Mouse (Mus musculus) CH12.LX (cell line): ENCODE results near the gene Gp9. TPM values are rescaled to one million over a fixed set of nuclear protein-coding genes. Genes with fewer than 3 reads are reported as not detected.

ENCODE experiments used
- DNase-seq: peaks from one replicate; pipeline ENCODE4 v3.0.0-alpha.2; 2013; ENCODE audit errors: extremely low read depth
- H3K27ac ChIP-seq: 2 replicates; pipeline ENCODE4 v1.5.1; 2012; ENCODE audit warnings: low read depth, mild to moderate bottlenecking, control low read depth, moderate library complexity; ENCODE audit not compliant: insufficient read depth
- H3K27me3 ChIP-seq: replicated peaks from 2 replicates; pipeline ENCODE3; 2012; ENCODE audit warnings: inconsistent platforms
- H3K36me3 ChIP-seq, 2 experiments: replicated peaks in 1 of 2; 2 replicates each; pipeline versions ENCODE3 to v1.6.1; 2012; ENCODE audit warnings: inconsistent platforms in 1 of 2, low read length in 1 of 2, mild to moderate bottlenecking in 1 of 2, mixed read lengths in 1 of 2, moderate library complexity in 1 of 2; ENCODE audit not compliant: control insufficient read depth in 1 of 2, insufficient read depth in 1 of 2
- H3K4me1 ChIP-seq, 2 experiments: 2 replicates each; pipeline ENCODE4 v1.6.1; 2012; ENCODE audit warnings: inconsistent platforms in 1 of 2, moderate library complexity in 1 of 2; ENCODE audit not compliant: insufficient read depth in 2 of 2, control insufficient read depth in 1 of 2
- H3K4me2 ChIP-seq: 2 replicates; pipeline ENCODE4 v1.6.1; 2012; ENCODE audit warnings: low read depth, mild to moderate bottlenecking, control low read depth; ENCODE audit not compliant: poor library complexity, insufficient read depth, severe bottlenecking
- H3K4me3 ChIP-seq, 3 experiments: fragments of 150-350 bp in 1 of 3; sonication (generic) in 1 of 3; replicated peaks in 1 of 3; 2 replicates each; pipeline versions ENCODE3 to v1.5.1; 2011 to 2012; ENCODE audit warnings: low read depth in 2 of 3, low read length in 2 of 3, mild to moderate bottlenecking in 2 of 3, moderate library complexity in 2 of 3, control low read depth in 1 of 3, improper control_type of control experiment in 1 of 3, inconsistent platforms in 1 of 3, mixed read lengths in 1 of 3; ENCODE audit not compliant: poor library complexity in 1 of 3
- H3K79me2 ChIP-seq: replicated peaks from 2 replicates; pipeline ENCODE4 v1.6.1; 2012; ENCODE audit warnings: mild to moderate bottlenecking, moderate library complexity; ENCODE audit not compliant: control insufficient read depth, poor library complexity, insufficient read depth, severe bottlenecking; ENCODE audit errors: extremely low read depth
- H3K9ac ChIP-seq: 2 replicates; pipeline ENCODE4 v1.6.1; 2012; ENCODE audit warnings: low read depth, mild to moderate bottlenecking, control low read depth, moderate library complexity; ENCODE audit not compliant: insufficient read depth
- H3K9me3 ChIP-seq: replicated peaks from 2 replicates; pipeline ENCODE3; 2012; ENCODE audit warnings: low read length, inconsistent platforms, mixed read lengths
- BHLHE40 ChIP-seq: IDR thresholded peaks from 2 replicates; pipeline ENCODE4 v1.6.1; 2011; ENCODE audit warnings: mild to moderate bottlenecking, low read depth, low read length, improper control_type of control experiment
- CHD2 ChIP-seq: IDR thresholded peaks from 2 replicates; pipeline ENCODE4 v1.6.1; 2011; ENCODE audit warnings: low read length, improper control_type of control experiment
- E2F4 ChIP-seq: IDR thresholded peaks from 2 replicates; pipeline ENCODE4 v1.6.1; 2011; ENCODE audit warnings: low read depth, low read length, improper control_type of control experiment; ENCODE audit not compliant: insufficient replicate concordance
- ELF1 ChIP-seq: IDR thresholded peaks from 2 replicates; pipeline ENCODE4 v1.6.1; 2014; ENCODE audit warnings: low read depth, mild to moderate bottlenecking, inconsistent platforms, low read length, improper control_type of control experiment
- EP300 ChIP-seq: IDR thresholded peaks from 2 replicates; pipeline ENCODE4 v1.6.1; 2011; ENCODE audit warnings: low read length, improper control_type of control experiment
- HCFC1 ChIP-seq: IDR thresholded peaks from 2 replicates; pipeline ENCODE4 v1.6.1; 2012; ENCODE audit warnings: low read depth, mild to moderate bottlenecking, inconsistent platforms, low read length, improper control_type of control experiment
- MEF2A ChIP-seq: IDR thresholded peaks from 2 replicates; pipeline ENCODE4 v1.6.1; 2014; ENCODE audit warnings: low read depth, mild to moderate bottlenecking, inconsistent platforms, low read length, improper control_type of control experiment, borderline replicate concordance
- MXI1 ChIP-seq: IDR thresholded peaks from 2 replicates; pipeline ENCODE4 v1.6.1; 2011; ENCODE audit warnings: mild to moderate bottlenecking, low read depth, low read length, improper control_type of control experiment
- NELFE ChIP-seq: IDR thresholded peaks from 2 replicates; pipeline ENCODE4 v1.6.1; 2011; ENCODE audit warnings: low read depth, low read length, improper control_type of control experiment
- NRF1 ChIP-seq: IDR thresholded peaks from 2 replicates; pipeline ENCODE4 v1.6.1; 2014; ENCODE audit warnings: low read depth, mild to moderate bottlenecking, inconsistent platforms, low read length, improper control_type of control experiment, moderate library complexity
- PAX5 ChIP-seq: IDR thresholded peaks from 2 replicates; pipeline ENCODE4 v1.6.1; 2012; ENCODE audit warnings: low read length, inconsistent platforms, mixed read lengths
- RCOR1 ChIP-seq: conservative IDR thresholded peaks from 2 replicates; pipeline ENCODE4 v1.6.1; 2012; ENCODE audit warnings: low read depth, mild to moderate bottlenecking, inconsistent platforms, low read length, improper control_type of control experiment
- SMC3 ChIP-seq: IDR thresholded peaks from 2 replicates; pipeline ENCODE4 v1.6.1; 2011; ENCODE audit warnings: low read depth, low read length, improper control_type of control experiment
- TBP ChIP-seq: conservative IDR thresholded peaks from 2 replicates; pipeline ENCODE4 v1.6.1; 2011; ENCODE audit warnings: low read depth, low read length, improper control_type of control experiment
- UBTF ChIP-seq: IDR thresholded peaks from 2 replicates; pipeline ENCODE4 v1.6.1; 2012; ENCODE audit warnings: low read depth, mild to moderate bottlenecking, inconsistent platforms, low read length, improper control_type of control experiment, moderate library complexity
- ZC3H11A ChIP-seq: IDR thresholded peaks from 2 replicates; pipeline ENCODE4 v1.6.1; 2012; ENCODE audit warnings: low read depth, mild to moderate bottlenecking, inconsistent platforms, low read length, improper control_type of control experiment
- dilution Hi-C: fragments of 300-500 bp; cut with MboI; formaldehyde crosslinking; loops from 2 replicates; pipeline ENCODE4 v1.14.3; 2020; ENCODE audit warnings: low sequenced_read_pairs; ENCODE audit not compliant: extremely low pct_unique_long_range_greater_than_20kb, extremely low pct_ligation_motif_present
- in situ Hi-C: fragments of 300-500 bp; cut with MboI; formaldehyde crosslinking; loops from 3 replicates; pipeline ENCODE4 v1.14.3; 2019; ENCODE audit warnings: low sequenced_read_pairs, low pct_ligation_motif_present, low pct_unique_long_range_greater_than_20kb, mixed read lengths
- polyA plus RNA-seq: library from polyadenylated mRNA; unstranded; fragments of >175 nt; gene quantifications from 2 replicates; pipeline ENCODE4 v1.2.1, GENCODE M21; 2012; ENCODE audit warnings: low read depth; ENCODE audit not compliant: insufficient read length
- total RNA-seq, 2 experiments: library from RNA; depleted of rRNA; stranded (reverse); fragments of 300-350 nt in 1 of 2; fragments of >200 nt in 1 of 2; gene quantifications; 2 replicates each; pipeline ENCODE4 v1.2.3; 2012 to 2014

Gp9 gene
- total and polyA plus RNA-seq, 3 experiments: not detected

GRCm38 (mm10) chr6:87731463-87732095 lies 46.3 kb upstream of the Gp9 start:
- Histone ChIP-seq H3K27me3 (no peaks in the 10 kb centered on the region), H3K36me3 (no peaks in the 10 kb centered on the region), H3K4me3 (no peak overlapping the region)

DNA sequence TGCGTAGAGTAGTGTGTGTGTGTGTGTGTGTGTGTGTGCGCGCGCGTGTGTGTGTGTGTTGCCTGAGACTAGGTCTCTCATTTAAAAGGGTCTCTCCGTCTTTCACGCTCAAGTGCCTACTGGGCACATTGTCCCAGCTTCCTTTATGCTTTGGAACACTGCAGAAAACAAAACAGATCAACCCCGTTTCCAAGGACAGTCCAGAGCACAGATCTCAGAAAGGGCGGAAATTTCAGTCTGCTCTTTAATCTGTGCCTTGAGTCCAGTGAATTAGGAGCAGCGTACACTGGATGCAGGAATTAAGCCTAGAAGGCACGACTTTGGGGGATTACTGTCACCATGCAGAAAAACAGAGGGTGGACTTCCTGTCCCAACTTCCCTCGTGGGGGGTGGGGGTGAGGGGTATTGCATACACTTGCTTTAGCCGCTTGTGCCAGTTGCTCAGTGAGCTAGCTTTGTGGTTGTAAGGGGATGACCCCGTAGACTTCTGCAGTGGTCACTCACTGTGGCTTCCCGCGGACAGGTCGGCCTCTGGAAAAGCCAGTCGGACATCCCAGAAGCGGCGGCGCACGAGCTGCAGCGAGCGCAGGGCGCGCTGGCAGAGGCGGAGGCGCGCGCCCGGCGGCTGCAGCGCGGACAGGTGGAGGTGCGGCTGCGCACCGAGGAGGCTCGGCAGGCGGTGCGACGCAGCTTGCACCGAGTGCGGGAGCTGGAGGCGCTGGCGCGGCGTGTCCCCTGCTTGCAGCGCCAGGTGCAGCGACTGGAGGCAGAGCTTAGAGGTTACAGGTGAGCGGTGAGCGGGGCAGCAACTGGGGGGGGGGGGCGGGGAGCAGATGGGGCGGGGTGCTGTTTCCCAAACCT lies 45.5 kb upstream of the Gp9 start:
- Histone ChIP-seq H3K4me2 (no peak overlapping the region), H3K9ac (no peak overlapping the region), H3K4me3 (no peak overlapping the region), H3K27ac (no peak overlapping the region), H3K36me3 (no peaks in the 10 kb centered on the region), H3K79me2 (no peaks in the 10 kb centered on the region), H3K9me3 (peaks cover 11% of the 10 kb centered on the region), H3K4me1 (peaks cover 0 to 15% of the 10 kb centered on the region in 2 experiments; a peak in 2 of 4 replicates), H3K27me3 (no peaks in the 10 kb centered on the region)
- in situ Hi-C loops (no loop called here), dilution Hi-C loops (no loop called here)
- TF ChIP-seq MXI1 (no peak), CHD2 (no peak), PAX5 (no peak), NRF1 (no peak), UBTF (no peak), BHLHE40 (no peak), NELFE (no peak), SMC3 (no peak), TBP (no peak)
- no peak for DNase-seq

More at GRCm38 (mm10) chr6:87731463-87732095, 46.3 kb upstream of the Gp9 start:
- peaks cover 0 to 15% of the 10 kb centered on the region in 2 experiments; a peak in 2 of 4 replicates for H3K4me1 ChIP-seq
- H3K4me2 ChIP-seq: no peak overlapping the region
- no peak for DNase-seq
- H3K9me3 ChIP-seq: peaks cover 11% of the 10 kb centered on the region
- no peak overlapping the region for H3K27ac ChIP-seq
- in situ Hi-C loops: no loop called here
- H3K79me2 ChIP-seq: no peaks in the 10 kb centered on the region
- H3K9ac ChIP-seq: no peak overlapping the region
- no peak for TF ChIP-seq HCFC1
- no peak for TF ChIP-seq ELF1
- no peak for TF ChIP-seq RCOR1
- no peak for TF ChIP-seq ZC3H11A
- TF ChIP-seq EP300: no peak
- TF ChIP-seq E2F4: no peak
- no peak for TF ChIP-seq MEF2A
- TF ChIP-seq CHD2: no peak
- dilution Hi-C loops: no loop called here
